Mouse (Mus musculus): ENCODE measurements around the gene Ankrd9.

DNA sequence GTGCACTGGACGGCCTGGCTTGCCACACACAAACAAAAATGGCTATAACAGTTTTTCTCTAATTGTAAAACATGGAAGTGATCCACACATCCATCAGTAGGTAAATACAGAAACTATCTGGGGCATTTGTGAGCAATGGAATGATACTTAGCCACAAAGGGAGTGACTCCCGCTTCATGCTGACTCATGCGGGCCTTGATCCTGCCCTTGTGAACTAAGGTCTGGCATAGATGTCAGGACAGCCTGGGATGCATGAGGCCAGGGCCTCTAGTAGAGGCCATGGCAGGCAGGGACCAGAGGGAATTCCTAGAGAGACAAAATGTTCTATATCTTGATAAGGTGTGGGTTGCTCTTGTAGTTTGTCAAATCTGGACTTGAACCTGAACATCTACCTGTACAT, 25.4 kb downstream of the Ankrd9 start:
- TF ChIP-seq CTCF (conservative IDR thresholded peaks at IDR 0.05; ENCODE audit: insufficient read depth, insufficient read length, low read depth, low read length): no peak
- no peak for TF ChIP-seq POLR2A (IDR thresholded peaks at IDR 0.05; ENCODE audit: low read depth, low read length)

All from kidney, adult 2 months (tissue).